Mouse (Mus musculus) CD4-positive naive resting alpha-beta T cell, adult 57 days (primary cell): ENCODE data around the gene Mep1a. TPM values are rescaled to one million over a fixed set of nuclear protein-coding genes. Genes with fewer than 3 reads are reported as not detected.

ENCODE experiments used
- total RNA-seq: library from RNA; stranded (reverse); gene quantifications from one replicate; pipeline ENCODE4 v1.2.4, GENCODE M21; 2023

Gene Mep1a
- not detected for total RNA-seq

DNA sequence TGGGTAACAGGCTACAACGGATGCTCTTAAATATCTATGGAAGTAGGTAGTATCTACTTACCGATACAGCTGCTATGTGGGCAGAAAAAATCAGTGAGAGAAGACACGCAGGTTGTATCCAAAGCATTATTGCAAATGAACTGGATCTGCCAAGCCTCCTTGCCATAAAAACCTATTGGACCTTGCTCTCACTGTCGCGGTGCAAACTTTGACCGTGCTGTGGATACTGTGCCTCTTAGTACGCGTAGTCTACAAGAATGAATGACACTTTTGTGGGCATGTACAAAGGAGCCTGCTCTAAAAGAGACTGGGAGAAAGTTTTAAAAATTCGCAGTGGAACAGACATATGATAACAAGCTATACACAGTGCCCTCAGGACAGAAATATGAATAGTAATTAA lies at the start of gene Mep1a:
Mep1a (minus strand) TSS at position 221 of the 400 bp plus-strand sequence.

DNA sequence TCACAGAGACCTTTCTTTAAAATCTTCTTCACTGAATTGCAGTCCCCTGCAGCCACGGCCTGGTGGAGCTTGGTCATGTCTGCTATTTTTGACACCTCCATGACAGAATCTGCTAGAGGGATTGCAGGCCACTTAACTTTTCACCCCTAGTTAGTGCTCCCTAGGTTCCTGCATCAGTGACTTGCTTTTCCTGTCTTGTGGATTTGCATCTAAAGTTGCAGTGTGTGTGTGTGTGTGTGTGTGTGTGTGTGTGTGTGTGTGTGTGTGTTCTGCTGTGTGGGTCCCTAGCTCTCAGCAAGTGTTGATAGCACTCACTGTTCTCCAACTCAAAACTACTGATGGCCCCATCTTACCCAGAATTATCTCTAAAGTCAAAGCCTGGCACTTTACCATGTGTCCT lies 40.9 kb upstream of the Mep1a start, which contains the start of gene Ankrd66:
Ankrd66 (minus strand) TSS at position 101 of the 400 bp plus-strand sequence.

Other genes with a start within 250 kb of the Mep1a start
- gene Adgrf1, start 232.5 kb downstream of the Mep1a start, total RNA-seq = not detected
- 2.5 TPM for gene Adgrf5, start 142.4 kb downstream of the Mep1a start, total RNA-seq
- not detected for gene Ankrd66, start 40.8 kb upstream of the Mep1a start, total RNA-seq
- 2.9 TPM for gene Pla2g7, start 65.3 kb upstream of the Mep1a start, total RNA-seq
- 0.09 TPM for gene Tdrd6, start 127.5 kb upstream of the Mep1a start, total RNA-seq
- gene Slc25a27, start 164.4 kb upstream of the Mep1a start, total RNA-seq = 15.9 TPM
- 4.6 TPM for gene Cyp39a1, start 164.6 kb upstream of the Mep1a start, total RNA-seq